Mouse (Mus musculus): ENCODE measurements around the gene Tmem216.

GRCm38 (mm10) chr19:10496976-10497375, 59.1 kb downstream of the Tmem216 start:
- TF ChIP-seq MYOD1 (IDR thresholded peaks at IDR 0.05; ENCODE audit: control insufficient read depth in 1 of 3, insufficient read length in 2 of 3, low read depth in 2 of 3) (no peak), POLR2A (IDR thresholded peaks at IDR 0.05; ENCODE audit: insufficient read length, low read depth) (no peak), POLR2AphosphoS2 (IDR thresholded peaks at IDR 0.05; ENCODE audit: insufficient read length, low read depth) (no peak), TCF3 (IDR thresholded peaks at IDR 0.05; ENCODE audit: insufficient read length, low read depth) (no peak)

Data from myocyte (in vitro differentiated cells).